Mouse (Mus musculus) thymus, postnatal 36 days (tissue): ENCODE results near the gene Hoxd12.
A peak's percentile ranks its signal among the peaks of the same experiment; 100 is the strongest.

Experiments
- DNase-seq, 2 experiments: peaks; one replicate each; pipeline ENCODE4 v3.0.0; 2022; ENCODE audit warnings: mixed read lengths in 2 of 2

Hoxd12 gene

DNA sequence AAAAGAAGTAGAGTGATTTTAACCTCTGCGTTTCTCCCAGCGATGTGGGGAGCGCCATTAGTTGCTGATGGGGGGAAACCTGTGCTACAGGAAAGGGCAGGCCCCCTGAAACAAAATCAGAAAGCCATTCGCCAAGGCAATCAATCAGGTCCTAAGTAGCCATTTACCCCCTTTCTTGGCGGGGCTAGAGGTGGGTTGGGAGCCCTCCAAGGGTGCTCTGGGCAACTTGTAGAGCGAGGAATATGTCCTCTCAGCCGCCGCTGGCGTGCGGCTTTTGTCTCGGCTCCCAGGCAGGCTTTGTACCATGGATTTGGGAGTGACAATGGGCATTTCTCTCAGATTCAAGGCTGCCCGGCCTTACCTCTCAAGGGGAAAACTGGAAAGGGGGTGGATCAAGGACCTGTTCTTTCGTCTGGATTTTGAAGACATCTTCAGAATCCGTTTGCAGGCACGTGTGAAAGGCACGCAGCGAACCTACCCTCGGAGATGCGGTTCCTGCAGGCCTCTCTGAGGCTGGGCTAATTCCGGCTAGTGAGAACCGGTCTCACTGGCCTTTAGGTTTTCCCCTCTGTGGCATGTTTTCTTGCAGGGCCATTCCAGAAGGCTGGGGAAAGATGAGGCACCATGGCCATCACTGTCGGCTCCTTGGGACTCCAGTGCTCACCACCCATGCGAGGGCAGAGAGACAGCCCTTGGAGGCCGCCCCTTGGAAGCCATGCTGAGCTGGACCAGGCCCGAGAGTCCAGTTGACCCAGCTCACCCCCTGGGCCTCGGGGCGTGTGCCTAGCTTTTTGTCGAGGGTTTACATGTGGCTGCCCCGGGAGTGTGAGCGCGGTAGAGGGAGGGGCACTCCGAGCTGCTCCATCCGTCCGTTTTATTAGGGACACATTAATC, 21.9 kb downstream of the Hoxd12 start:
- no peak for DNase-seq

DNA sequence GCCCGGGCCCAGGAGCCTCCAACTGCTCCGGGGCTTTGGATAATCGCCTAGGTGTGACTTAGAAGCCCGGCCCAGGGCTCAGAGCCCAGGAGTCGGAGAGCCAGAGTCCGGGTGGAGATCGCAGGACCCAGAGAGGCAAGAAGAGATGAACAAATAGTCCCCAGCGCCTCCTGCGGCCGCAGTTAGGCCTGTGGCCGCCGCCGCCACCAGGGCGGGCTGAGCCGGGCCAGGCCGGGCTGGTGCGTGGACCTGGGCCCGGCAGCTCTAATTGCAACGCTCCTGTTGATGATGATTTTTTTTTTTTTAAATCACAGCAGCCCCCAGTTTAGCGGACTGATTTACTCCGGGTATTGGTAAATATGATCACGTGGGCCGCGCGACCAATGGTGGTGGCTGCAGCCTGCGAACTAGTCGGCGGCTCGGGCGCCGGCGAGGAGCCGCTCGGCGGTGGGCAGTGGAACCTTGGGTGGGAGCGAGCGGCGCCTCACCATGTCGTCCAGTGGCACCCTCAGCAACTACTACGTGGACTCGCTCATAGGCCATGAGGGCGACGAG, 22.8 kb downstream of the Hoxd12 start, which contains the start of gene Hoxd9:
Gene Hoxd9 (plus strand): TSS at position 161 of the 555 bp plus-strand sequence.
- no peak for DNase-seq

DNA sequence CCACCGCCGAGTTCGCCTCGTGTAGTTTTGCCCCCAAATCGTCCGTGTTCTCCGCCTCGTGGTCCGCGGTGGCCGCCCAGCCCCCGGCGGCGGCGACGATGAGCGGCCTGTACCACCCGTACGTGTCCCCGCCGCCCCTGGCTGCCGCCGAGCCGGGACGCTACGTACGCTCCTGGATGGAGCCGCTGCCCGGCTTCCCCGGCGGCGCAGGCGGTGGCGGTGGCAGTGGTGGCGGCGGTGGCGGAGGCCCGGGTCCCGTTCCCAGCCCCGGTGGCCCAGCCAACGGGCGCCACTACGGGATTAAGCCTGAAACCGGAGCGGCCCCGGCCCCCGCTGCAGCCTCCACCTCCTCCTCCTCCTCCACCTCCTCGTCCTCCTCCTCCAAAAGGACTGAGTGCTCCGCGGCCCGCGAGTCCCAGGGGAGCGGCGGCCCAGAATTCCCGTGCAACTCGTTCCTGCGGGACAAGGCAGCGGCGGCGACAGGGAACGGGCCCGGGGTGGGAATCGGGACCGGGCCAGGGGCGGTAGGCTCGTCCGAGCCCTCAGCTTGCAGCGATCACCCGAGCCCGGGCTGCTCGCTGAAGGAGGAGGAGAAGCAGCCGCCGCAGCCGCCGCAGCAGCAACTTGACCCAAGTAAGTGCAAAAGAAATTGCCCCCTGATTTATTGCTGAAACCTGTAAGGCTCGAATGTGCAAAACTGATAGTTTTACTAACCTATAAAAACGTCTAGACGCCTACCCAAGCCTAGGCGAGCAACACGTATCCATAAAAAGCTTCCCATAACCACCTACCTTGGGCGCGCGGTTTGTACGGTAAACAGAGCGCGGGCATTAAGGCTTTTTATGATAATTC, 23.6 kb downstream of the Hoxd12 start:
- no peak for DNase-seq

DNA sequence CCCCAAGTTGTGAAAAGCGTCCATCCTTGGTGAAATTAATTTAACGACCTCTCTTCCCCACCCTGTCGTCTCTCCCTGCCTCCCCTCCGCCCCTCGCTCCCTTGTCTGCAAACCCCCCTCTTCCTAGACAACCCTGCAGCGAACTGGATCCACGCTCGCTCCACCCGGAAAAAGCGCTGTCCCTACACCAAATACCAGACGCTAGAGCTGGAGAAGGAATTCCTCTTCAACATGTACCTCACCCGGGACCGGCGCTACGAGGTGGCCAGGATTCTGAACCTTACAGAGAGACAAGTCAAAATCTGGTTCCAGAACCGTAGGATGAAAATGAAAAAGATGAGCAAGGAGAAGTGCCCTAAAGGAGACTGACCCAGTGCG, 24.2 kb downstream of the Hoxd12 start:
- DNase-seq: no peak

DNA sequence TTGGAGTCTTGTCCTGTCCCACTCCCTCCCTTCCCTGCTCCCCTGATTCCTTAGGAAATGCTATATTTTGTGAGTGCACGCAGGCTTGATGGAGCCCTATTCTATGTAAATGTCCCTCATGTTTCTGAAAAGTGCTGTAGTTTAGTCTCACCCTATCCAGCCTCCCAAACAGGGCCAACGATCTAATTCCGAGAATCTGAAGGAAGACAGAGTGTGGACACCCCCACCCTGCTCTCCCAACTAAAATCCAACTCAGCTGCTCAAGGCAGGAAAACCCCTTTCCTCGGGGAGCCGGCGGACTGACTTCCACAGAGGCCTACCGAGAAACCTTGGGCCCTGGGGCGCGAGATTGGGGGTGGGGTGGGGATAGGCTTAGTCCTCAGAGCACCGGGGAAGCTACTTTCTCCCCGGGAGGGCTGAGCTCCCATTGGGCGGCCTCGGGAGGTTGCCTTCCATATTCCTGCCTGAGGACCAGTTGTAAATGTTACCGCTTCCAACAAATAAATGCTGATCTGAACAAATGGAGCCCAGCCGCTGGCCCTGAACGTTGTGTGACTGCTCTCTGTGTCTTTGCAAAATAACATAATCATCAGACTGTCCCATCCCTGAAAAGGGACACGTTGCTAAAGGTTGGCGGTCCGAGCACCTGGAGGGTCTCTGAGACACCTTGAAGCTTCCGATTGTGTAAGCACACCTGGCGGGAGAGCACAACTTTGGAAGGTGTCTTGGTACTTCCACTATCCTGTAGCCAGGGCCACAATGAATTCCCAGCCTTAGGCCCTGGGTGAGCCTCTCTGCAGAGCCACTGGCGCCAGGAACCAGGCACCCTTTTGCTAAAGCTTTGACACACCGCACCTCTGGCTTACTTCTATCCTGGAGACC, 25.1 kb downstream of the Hoxd12 start:
- no peak for DNase-seq

DNA sequence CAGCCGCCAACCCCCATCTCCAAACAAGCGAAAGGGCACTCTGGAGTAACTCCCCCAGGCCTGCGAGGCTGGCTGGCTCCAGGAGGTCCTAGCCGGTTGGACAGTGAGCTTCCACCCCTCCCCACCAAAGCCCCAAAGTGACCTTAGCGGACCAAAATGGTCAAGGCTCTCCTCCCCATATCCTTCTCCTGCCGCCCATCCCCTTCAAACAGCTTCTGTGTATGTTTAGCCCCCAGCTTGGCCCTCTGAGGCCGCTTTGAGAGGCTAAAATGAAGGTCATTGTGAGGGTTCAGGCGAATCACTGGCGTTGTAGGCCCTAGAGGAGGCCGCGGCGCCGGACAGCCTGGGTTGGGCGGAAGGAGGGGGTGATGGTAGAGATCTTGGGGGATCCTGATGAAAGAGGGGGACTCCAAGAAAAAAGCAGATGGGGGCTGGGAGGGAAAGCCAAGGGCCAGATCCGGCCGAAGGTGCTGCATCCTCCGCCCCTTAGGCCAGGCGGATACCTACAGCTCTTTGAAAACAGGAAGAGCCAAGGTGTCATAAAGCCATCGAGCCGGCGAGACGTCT, 25.8 kb downstream of the Hoxd12 start:
- no peak for DNase-seq

DNA sequence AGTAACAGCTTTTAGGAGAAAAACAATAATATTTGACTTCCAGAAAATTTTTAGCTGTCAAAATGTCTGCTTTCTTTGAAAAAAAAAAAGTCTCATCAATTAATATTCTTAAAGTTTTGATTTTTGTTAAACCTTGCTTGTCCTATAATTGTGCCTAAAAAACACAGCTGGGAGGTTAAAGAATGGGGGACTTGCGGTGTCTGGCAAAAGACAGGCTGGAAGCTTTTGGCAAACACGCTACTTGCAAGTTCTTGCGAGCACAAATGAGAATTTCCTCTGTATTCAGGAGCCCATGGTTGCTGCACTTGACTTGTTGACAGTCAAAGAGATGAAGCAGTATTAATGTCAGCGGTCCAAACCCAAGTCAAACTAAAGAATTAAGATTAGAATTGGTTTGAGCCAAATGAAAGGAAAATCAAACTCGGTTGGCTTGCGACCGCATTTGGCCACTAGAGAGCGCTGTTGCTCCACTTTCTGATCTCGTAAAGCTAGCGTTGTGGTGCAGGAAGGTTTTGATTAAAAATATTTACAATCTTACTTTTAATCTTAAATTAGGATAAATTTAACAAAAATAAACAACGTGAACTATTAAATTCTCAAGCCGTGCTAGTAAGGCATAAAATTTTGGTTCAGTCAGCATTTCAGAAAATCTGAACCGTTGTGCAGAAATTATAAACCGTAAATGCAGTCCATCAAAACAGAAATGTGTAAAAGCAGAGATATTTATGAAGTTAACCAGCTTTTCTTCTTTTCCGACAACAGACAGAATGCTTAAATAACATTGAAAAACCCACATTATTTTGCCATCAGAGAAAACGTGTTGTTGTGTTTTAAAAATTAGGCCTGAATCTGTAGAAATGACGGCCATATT, 27.4 kb downstream of the Hoxd12 start:
- peak; percentile 45 to 61 for DNase-seq

DNA sequence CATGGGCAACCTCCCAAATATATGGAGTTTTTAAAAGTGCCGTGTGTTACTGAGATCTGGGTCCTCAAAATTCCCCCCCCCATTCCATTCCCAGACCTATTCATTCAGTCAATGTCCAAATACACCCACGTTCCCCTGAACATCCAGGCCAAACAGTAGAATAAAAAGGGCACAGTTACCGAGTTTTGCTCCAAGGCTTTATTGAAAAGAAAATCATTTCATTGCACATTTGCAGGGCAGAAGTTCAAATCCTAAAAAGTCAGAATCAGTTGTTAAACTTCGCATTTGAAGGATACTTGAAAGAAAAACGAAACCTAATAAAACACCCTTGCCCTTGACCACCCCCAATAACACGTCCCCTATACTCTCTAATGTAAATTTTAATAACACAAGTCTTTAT, 28.0 kb downstream of the Hoxd12 start:
- DNase-seq: no peak

DNA sequence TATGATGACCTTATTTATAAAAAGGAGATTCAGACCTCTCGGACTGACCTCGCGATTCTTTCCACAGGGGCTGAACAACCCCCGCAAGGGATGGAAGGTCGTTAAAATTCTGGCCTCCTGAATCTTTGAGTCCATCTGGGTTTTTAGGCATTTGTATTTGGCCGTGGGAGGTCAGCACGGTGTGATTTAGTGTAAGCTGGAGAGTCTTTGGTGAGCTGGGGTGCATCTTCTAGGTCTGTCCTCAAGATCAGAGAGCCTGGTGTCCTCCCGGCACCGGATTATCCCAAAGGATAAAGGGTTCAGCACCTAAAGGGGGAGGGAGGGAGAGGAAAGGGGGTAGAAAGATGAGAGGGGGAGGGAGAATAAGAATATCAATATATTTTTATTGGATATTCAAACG, 28.5 kb downstream of the Hoxd12 start:
- no peak for DNase-seq

DNA sequence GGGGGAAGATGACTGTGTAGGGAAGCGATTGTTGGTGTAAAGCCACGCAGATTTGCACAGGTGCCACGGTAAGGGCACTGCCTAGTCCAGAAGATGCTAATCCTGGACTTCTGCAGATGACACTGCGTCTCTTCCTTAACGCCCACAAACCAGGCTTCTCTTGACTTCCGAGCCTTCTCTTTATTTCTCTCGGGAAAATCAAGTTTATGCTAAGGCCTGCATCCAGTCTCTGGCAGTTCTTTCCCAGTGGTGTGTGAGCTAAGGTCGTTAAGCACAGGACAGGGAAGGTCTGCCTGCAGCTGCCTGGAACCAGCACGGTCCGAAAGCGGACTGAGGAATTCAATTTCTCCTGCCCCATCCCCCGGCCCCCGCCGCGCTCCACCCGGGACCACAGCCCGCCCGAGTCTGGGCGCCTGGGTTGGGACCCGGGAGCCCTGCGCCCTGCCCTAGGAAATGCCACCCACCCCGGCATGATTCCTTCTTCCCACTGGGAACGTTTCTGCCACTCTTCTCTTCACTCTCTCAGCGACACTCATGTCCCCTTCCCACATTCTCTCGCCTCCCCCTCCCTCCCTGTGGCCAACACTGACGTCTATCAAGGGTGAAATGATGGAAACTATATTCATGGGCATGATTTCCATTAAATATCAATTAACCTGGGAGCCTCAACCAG, 29.0 kb downstream of the Hoxd12 start:
- DNase-seq: no peak

DNA sequence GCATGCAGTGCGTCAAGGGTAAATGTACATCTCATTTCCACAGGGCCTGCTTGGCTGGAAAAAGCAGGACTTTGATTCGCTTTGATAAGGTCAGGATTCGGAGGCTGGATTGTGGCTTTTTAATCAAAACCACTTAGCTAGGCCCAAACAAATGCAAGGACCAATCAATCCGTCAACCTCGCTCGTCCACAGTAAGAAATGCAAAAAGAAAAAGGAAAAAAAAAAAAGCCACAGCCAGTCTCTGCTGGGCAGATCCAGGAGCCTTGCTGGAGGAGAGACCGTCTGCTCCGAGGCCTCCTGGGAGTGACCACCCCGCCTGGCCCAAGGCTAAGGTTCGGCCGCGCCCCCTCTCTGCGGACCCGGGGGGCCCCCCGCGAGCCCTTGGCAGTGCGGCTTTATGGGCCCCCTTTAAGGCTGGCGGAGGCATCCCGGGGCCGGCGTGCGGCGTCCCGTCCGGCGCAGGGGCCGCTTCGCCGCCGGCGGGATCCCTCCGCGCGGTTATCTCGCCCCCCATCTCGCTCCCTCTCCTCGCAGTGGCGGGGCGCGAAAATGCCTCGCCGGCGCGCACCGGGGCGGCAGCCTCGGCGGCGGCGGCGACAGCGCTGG, 29.7 kb downstream of the Hoxd12 start, which contains the start of gene Hoxd8:
Gene Hoxd8 (plus strand): TSS at position 223 of the 606 bp plus-strand sequence.
- no peak for DNase-seq

DNA sequence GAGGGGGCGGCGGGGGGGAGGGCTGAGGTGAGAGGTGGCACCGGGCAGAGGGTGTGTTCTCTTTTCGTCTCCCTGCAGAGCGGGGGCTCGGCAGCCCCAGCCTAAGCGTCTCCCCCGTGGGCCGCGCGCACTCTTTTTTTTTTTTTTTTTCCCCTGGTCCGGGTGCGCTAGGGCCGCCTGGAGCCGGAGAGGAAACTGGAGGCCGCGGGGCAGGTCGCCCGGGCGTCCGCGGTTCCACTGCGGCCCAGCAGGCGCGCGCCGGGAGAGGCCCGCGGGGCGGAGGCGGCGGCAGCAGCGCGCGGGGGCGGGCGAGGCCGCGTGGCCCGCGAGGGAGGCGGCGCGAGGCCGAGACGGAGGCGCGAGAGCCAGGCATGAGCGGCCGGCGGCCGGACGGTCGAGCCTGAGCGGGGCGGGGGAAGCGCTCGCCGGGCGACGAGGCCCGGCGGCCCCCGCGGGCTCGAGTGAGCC, 30.2 kb downstream of the Hoxd12 start:
- DNase-seq: no peak

DNA sequence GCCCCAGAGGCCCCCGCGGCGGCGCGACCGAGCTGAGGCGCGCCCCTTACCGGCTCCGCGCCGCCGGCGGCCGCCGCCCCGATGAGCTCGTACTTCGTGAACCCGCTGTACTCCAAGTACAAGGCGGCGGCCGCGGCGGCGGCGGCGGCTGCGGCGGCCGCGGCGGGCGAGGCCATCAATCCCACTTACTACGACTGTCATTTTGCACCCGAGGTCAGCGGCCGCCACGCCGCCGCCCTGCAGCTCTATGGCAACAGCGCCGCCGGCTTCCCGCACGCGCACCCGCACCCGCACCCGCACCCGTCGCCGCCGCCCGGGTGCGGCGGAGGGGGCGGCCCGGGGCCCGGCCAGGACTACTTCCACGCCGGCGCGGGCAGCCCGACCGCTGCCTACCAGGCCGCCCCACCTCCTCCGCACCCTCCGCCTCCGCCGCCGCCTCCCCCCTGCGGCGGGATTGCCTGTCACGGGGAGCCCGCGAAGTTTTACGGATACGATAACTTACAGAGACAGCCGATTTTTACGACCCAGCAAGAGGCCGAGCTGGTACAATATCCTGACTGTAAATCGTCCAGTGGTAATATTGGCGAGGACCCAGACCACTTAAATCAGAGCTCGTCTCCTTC, 30.8 kb downstream of the Hoxd12 start:
- no peak for DNase-seq

DNA sequence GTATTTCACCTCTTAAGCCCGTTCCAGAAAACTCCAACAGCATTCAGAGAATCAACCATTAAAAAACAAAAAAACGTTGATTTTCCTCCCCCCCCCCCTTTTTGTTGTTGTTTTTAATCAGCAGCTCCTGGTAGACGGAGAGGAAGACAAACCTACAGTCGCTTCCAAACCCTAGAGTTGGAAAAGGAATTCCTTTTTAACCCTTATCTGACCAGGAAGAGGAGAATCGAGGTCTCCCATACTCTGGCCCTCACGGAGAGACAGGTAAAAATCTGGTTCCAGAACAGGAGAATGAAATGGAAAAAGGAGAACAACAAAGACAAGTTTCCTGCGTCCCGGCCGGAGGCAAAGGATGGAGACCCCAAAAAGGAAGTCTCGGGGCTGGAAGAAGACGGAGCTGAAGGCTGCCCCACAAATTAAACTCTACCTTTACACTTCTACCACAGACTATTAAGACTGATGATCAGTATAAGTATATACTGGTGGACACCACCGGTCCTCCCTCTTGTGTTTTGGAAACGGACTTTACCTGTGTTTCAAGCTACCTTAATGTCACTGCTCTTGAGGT, 31.7 kb downstream of the Hoxd12 start:
- DNase-seq: no peak

DNA sequence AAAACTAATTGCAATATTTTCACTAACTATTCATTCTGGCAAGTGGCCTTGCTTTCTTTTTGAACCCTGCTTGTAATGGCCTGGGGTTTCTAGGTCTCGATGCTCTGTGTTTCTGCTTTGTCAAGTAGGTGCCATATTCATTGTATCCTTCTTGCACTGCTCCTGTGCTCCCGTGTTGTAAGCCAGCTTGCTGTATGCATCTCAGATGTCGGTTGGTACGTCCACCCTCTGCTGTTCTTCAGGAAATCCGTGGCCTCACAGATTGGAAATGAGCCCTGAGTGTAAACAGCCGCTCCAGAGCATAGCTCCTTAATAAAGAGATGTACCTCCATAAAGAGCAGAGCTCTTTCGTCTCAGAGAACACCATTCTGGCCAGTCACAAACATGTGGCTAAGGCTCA, 32.8 kb downstream of the Hoxd12 start:
- no peak for DNase-seq

DNA sequence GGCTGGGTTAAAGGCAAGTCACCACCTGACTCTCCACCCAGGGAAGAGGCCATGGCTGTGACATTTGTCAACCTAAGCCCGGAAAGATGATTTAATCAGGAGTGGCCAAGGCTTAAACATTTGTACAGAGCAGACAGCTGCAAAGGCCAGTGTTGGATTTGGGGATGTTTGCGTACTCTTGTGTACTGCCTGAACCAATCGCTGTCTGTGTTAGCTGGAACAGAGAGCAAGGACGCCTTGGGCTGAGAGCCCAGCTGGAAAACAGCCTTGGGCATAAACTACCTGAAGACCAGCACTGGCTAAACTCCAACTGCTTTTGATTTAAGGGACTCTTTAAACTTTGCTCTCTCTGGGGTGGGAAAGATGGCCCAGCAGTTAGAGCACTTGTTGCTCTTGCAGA, 33.9 kb downstream of the Hoxd12 start:
- no peak for DNase-seq

DNA sequence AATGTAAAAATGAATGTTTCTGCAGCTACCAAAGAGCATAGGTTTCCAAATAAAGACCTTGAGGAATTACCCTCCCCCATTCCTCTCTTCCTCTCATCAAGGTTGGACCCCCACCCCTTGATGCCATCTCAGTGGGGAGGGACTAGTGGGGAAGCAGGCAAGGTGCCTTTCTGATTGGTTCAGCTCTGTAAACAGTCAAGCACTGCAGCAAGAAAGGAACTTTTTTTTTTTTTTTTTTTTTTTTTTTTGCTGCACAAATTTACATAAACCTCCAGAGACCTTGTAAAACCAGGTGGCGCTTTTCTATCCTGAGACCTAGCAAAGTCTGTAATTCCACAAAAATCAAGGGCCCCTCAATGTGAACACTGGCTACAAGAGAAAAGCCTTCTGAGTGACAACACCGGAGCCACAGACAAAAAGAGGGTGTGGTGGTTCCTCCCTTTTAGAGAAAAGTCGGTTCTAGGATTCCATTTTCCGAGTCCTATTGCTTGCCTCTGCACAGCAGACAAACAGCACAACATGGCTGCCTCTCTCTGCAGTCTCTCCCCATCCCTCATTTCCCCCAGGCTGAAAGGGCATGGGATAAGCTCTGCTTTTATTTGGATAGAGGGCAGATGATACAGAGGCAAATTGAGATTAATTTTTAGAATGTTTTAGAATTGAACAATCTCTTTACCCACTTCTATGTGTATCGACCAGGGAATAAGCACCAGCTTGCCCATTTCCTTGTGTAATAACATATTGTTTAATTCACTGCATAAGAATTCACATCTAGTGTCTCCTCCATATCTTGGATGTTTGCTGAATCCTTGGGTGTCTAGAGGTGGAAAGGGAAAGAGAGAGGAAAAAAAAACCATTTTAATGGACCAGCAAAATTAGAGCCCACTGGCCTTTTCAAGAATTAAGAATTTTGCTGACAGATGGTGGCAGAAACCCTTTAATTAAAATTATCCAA, 34.9 kb downstream of the Hoxd12 start:
- no peak for DNase-seq
